Mouse (Mus musculus) midbrain, embryonic 15.5 days (tissue): ENCODE measurements at regions not wholly inside any gene's neighbourhood (a gene's known extent, or its start where the extent isn't known, plus 50 kb on each side); places are given as distances from the start of the nearest gene placed in this dataset.

Experiments used
- ATAC-seq: fragments of 200-750 bp; cut with Nextera tagmentation; replicated peaks from 2 replicates; pipeline ENCODE4 v1.8.0; 2017; ENCODE audit warnings: moderate TSS enrichment
- H3K27ac ChIP-seq: fragments of 300-500 bp; sonication (generic); 2 replicates; pipeline ENCODE4 v1.5.1; 2015; ENCODE audit warnings: mild to moderate bottlenecking, inconsistent platforms
- H3K27me3 ChIP-seq: fragments of 300-500 bp; sonication (generic); replicated peaks from 2 replicates; pipeline ENCODE4 v1.6.1; 2015; ENCODE audit warnings: inconsistent platforms
- H3K36me3 ChIP-seq: fragments of 300-500 bp; sonication (generic); replicated peaks from 2 replicates; pipeline ENCODE4 v1.6.1; 2015; ENCODE audit warnings: inconsistent platforms
- H3K4me1 ChIP-seq: fragments of 300-500 bp; sonication (generic); 2 replicates; pipeline ENCODE4 v1.6.1; 2015; ENCODE audit warnings: inconsistent platforms
- H3K4me2 ChIP-seq: fragments of 300-500 bp; sonication (generic); 2 replicates; pipeline ENCODE4 v1.6.1; 2015; ENCODE audit warnings: inconsistent platforms, mild to moderate bottlenecking, moderate library complexity
- H3K4me3 ChIP-seq: fragments of 300-500 bp; sonication (generic); 2 replicates; pipeline ENCODE4 v1.5.1; 2015; ENCODE audit warnings: mild to moderate bottlenecking, inconsistent platforms
- H3K9ac ChIP-seq: fragments of 300-500 bp; sonication (generic); 2 replicates; pipeline ENCODE4 v1.6.1; 2015; ENCODE audit warnings: mild to moderate bottlenecking, inconsistent platforms
- H3K9me3 ChIP-seq: fragments of 300-500 bp; sonication (generic); 2 replicates; pipeline ENCODE4 v1.6.1; 2016; ENCODE audit warnings: inconsistent platforms
- WGBS: fragments of 180-500 bp; shearing (Covaris S2); methylation state at CpG from one replicate; pipeline ENCODE4 v1.1.7; 2015; ENCODE audit warnings: mixed read lengths; 5-methylcytosine and 5-hydroxymethylcytosine counted together

- H3K9me3 ChIP-seq, result no peaks in the 10 kb centered on the region
- H3K27ac ChIP-seq, result no peak overlapping the region
- no peak for ATAC-seq
- peaks cover 27% of the 10 kb centered on the region for H3K4me1 ChIP-seq
- 51% methylated on average over 10 of the region's 10 CpGs for WGBS
- no peak overlapping the region for H3K9ac ChIP-seq
- H3K36me3 ChIP-seq, result no peaks in the 10 kb centered on the region
- H3K4me3 ChIP-seq, result no peak overlapping the region
- peaks cover 14% of the 10 kb centered on the region for H3K27me3 ChIP-seq
- H3K4me2 ChIP-seq, result no peak overlapping the region
Measured at GRCm38 (mm10) chr9:69673463-69674105, 87.2 kb downstream of the Foxb1 start.

GRCm38 (mm10) chr9:69672657-69673462 is 87.9 kb downstream of the Foxb1 start:
- H3K4me1 ChIP-seq, result peaks cover 30% of the 10 kb centered on the region
- no peak overlapping the region for H3K27ac ChIP-seq
- no peaks in the 10 kb centered on the region for H3K9me3 ChIP-seq
- no peak overlapping the region for H3K9ac ChIP-seq
- no peak overlapping the region for H3K4me2 ChIP-seq
- H3K4me3 ChIP-seq, result no peak overlapping the region
- H3K27me3 ChIP-seq, result peaks cover 21% of the 10 kb centered on the region
- no peaks in the 10 kb centered on the region for H3K36me3 ChIP-seq
- ATAC-seq, result no peak
- WGBS, result 56% methylated on average over 13 of the region's 13 CpGs

- Histone ChIP-seq H3K9me3 (no peaks in the 10 kb centered on the region), H3K4me3 (peak overlapping the region; percentile 31), H3K4me1 (peaks cover 30% of the 10 kb centered on the region), H3K27me3 (peaks cover 23% of the 10 kb centered on the region), H3K27ac (peak overlapping the region; percentile 19; the same call in 1 of the 2 replicates), H3K4me2 (peak overlapping the region; percentile 66), H3K36me3 (no peaks in the 10 kb centered on the region), H3K9ac (no peak overlapping the region)
- 2% methylated on average over 18 of the region's 18 CpGs for WGBS
- no peak for ATAC-seq
Measured at GRCm38 (mm10) chr9:69671199-69671598, 89.5 kb downstream of the Foxb1 start.

GRCm38 (mm10) chr9:69670551-69671044 is 90.1 kb downstream of the Foxb1 start:
- Histone ChIP-seq H3K9me3 (no peaks in the 10 kb centered on the region), H3K9ac (no peak overlapping the region), H3K36me3 (no peaks in the 10 kb centered on the region), H3K27me3 (peaks cover 23% of the 10 kb centered on the region), H3K4me2 (peak overlapping the region; percentile 66), H3K4me3 (peak overlapping the region; percentile 31), H3K27ac (peak overlapping the region; percentile 19; the same call in 1 of the 2 replicates), H3K4me1 (peaks cover 30% of the 10 kb centered on the region)
- peak; percentile 76 for ATAC-seq
- WGBS, result under 1% methylated on average over 17 of the region's 17 CpGs

- peaks cover 30% of the 10 kb centered on the region for H3K4me1 ChIP-seq
- ATAC-seq, result peak; percentile 45; the same call in 1 of the 2 replicates
- H3K27ac ChIP-seq, result peak overlapping the region; percentile 19; the same call in 1 of the 2 replicates
- WGBS, result 3% methylated on average over 25 of the region's 25 CpGs
- H3K4me2 ChIP-seq, result peak overlapping the region; percentile 66
- H3K27me3 ChIP-seq, result peaks cover 23% of the 10 kb centered on the region
- H3K9ac ChIP-seq, result no peak overlapping the region
- no peaks in the 10 kb centered on the region for H3K9me3 ChIP-seq
- peak overlapping the region; percentile 31 for H3K4me3 ChIP-seq
- no peaks in the 10 kb centered on the region for H3K36me3 ChIP-seq
Measured at GRCm38 (mm10) chr9:69669611-69670550, 90.9 kb downstream of the Foxb1 start.

- Histone ChIP-seq H3K9me3 (no peaks in the 10 kb centered on the region), H3K27me3 (peaks cover 23% of the 10 kb centered on the region), H3K4me1 (peaks cover 30% of the 10 kb centered on the region), H3K4me3 (no peak overlapping the region), H3K9ac (no peak overlapping the region), H3K4me2 (no peak overlapping the region), H3K27ac (no peak overlapping the region), H3K36me3 (no peaks in the 10 kb centered on the region)
- ATAC-seq, result no peak
- 20% methylated on average over 9 of the region's 9 CpGs for WGBS
Measured at GRCm38 (mm10) chr9:69668475-69669090, 92.2 kb downstream of the Foxb1 start.

GRCm38 (mm10) chr9:69667064-69667533 is 93.6 kb downstream of the Foxb1 start:
- H3K9me3 ChIP-seq, result no peaks in the 10 kb centered on the region
- H3K36me3 ChIP-seq, result no peaks in the 10 kb centered on the region
- no peak overlapping the region for H3K9ac ChIP-seq
- ATAC-seq, result no peak
- H3K4me3 ChIP-seq, result no peak overlapping the region
- peaks cover 17% of the 10 kb centered on the region for H3K27me3 ChIP-seq
- 61% methylated on average over 7 of the region's 7 CpGs for WGBS
- H3K4me2 ChIP-seq, result no peak overlapping the region
- peaks cover 30% of the 10 kb centered on the region for H3K4me1 ChIP-seq
- H3K27ac ChIP-seq, result no peak overlapping the region

- peaks cover 15% of the 10 kb centered on the region for H3K27me3 ChIP-seq
Measured at GRCm38 (mm10) chr9:69664201-69664600, 96.5 kb downstream of the Foxb1 start.

GRCm38 (mm10) chr9:69662394-69662793 is 98.3 kb downstream of the Foxb1 start:
- no peak for ATAC-seq
- WGBS, result 37% methylated on average over 5 of the region's 5 CpGs

More at GRCm38 (mm10) chr9:69664201-69664600, 96.5 kb downstream of the Foxb1 start:
- H3K4me1 ChIP-seq, result peaks cover 9% of the 10 kb centered on the region
- H3K4me3 ChIP-seq, result no peak overlapping the region
- H3K27ac ChIP-seq, result no peak overlapping the region
- WGBS, result 92% methylated on average over 3 of the region's 3 CpGs
- no peak overlapping the region for H3K4me2 ChIP-seq
- no peaks in the 10 kb centered on the region for H3K36me3 ChIP-seq
- no peak overlapping the region for H3K9ac ChIP-seq
- no peaks in the 10 kb centered on the region for H3K9me3 ChIP-seq
- no peak for ATAC-seq

GRCm38 (mm10) chr9:69658276-69658675 is 102.5 kb downstream of the Foxb1 start:
- 92% methylated on average over 4 of the region's 4 CpGs for WGBS
- Histone ChIP-seq H3K4me1 (no peaks in the 10 kb centered on the region), H3K4me3 (no peak overlapping the region), H3K9me3 (no peaks in the 10 kb centered on the region), H3K27me3 (no peaks in the 10 kb centered on the region), H3K9ac (no peak overlapping the region), H3K36me3 (no peaks in the 10 kb centered on the region), H3K4me2 (no peak overlapping the region), H3K27ac (no peak overlapping the region)
- ATAC-seq, result no peak

More at GRCm38 (mm10) chr9:69662394-69662793, 98.3 kb downstream of the Foxb1 start:
- no peak overlapping the region for H3K4me2 ChIP-seq
- H3K27ac ChIP-seq, result no peak overlapping the region
- H3K4me3 ChIP-seq, result no peak overlapping the region
- H3K27me3 ChIP-seq, result no peaks in the 10 kb centered on the region; the same call in 1 of the 2 replicates
- H3K4me1 ChIP-seq, result no peaks in the 10 kb centered on the region
- H3K9me3 ChIP-seq, result no peaks in the 10 kb centered on the region
- H3K36me3 ChIP-seq, result no peaks in the 10 kb centered on the region
- no peak overlapping the region for H3K9ac ChIP-seq

GRCm38 (mm10) chr9:69656053-69656452 is 104.7 kb downstream of the Foxb1 start:
- H3K36me3 ChIP-seq, result no peaks in the 10 kb centered on the region
- H3K4me2 ChIP-seq, result no peak overlapping the region
- WGBS, result 89% methylated on average over 6 of the region's 6 CpGs
- no peak for ATAC-seq
- H3K27ac ChIP-seq, result no peak overlapping the region
- H3K9ac ChIP-seq, result no peak overlapping the region
- H3K9me3 ChIP-seq, result no peaks in the 10 kb centered on the region
- no peaks in the 10 kb centered on the region for H3K4me1 ChIP-seq
- no peaks in the 10 kb centered on the region for H3K27me3 ChIP-seq
- no peak overlapping the region for H3K4me3 ChIP-seq
